Mouse (Mus musculus): ENCODE data around the gene Stab2. TPM values are rescaled to one million over a fixed set of nuclear protein-coding genes. Genes with fewer than 3 reads are reported as not detected.

Stab2 gene
- total RNA-seq, 2 experiments from 2014 or later: 2.7 to 5.0 TPM

Other genes starting within 250 kb of the Stab2 start
- 10 to 100 TPM; 20.6 to 24.9 TPM for gene Gm49358, start 244.1 kb downstream of the Stab2 start, total RNA-seq (2021)
- gene Nt5dc3, start 229.0 kb downstream of the Stab2 start, total RNA-seq (2021): 10 to 100 TPM; 47.6 to 52.8 TPM
- 1 to 10 TPM; 1.1 to 1.5 TPM for gene 1700113H08Rik, start 50.0 kb upstream of the Stab2 start, total RNA-seq (2021)

Data from gastrocnemius, adult 18-20 months (tissue).